Mouse (Mus musculus): ENCODE results near the gene Zfp618.

GRCm38 (mm10) chr4:62969526-62969925 is 4.2 kb downstream of the Zfp618 start:
- TF ChIP-seq CTCF (IDR thresholded peaks at IDR 0.05; ENCODE audit: insufficient read depth, low read depth, low read length) (no peak), POLR2A (IDR thresholded peaks at IDR 0.05; ENCODE audit: insufficient read depth, low read depth, low read length) (no peak)
